Mouse (Mus musculus) cerebellum, adult 2 months (tissue): ENCODE measurements around the gene Ppil6.

Source experiments
- CTCF ChIP-seq: fragments of 200-500 bp; IDR thresholded peaks from 2 replicates; pipeline ENCODE4 v1.5.1; 2011; ENCODE audit warnings: low read depth, mild to moderate bottlenecking, control low read depth, low read length, moderate library complexity, borderline replicate concordance; ENCODE audit not compliant: insufficient read depth
- POLR2A ChIP-seq: fragments of 200-500 bp; IDR thresholded peaks from 2 replicates; pipeline ENCODE4 v1.6.1; 2011; ENCODE audit warnings: low read length, control low read depth, borderline replicate concordance; ENCODE audit not compliant: insufficient read depth

DNA sequence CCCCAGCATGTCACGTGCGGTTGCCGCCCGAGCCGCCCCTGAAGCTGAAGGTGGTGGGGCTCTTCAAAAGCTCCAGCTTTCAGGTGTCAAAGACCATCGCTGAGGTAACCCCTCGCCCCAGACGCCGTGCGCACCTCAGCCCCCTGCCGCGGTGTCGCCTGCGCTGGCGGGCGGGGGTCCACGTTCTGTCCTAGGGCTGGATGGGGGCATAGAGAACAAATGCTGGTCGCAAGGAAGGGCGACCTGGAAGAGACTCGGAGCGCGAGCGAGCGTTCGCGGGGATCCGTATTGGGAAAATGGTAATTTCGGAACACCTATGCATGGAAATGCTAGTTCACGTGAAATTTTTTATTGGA is 257 bp downstream of the Ppil6 start:
- TF ChIP-seq POLR2A (no peak), CTCF (no peak)
